Mouse (Mus musculus) embryonic fibroblast, embryonic 13.5 days (primary cell): Measurements from ENCODE around the gene Gpx8. TPM values are rescaled to one million over a fixed set of nuclear protein-coding genes. Genes with fewer than 3 reads are reported as not detected.

Experiments
- H3K27ac ChIP-seq: 2 replicates; pipeline ENCODE4 v1.5.1; 2012; ENCODE audit warnings: low read length, control low read depth, inconsistent platforms; ENCODE audit not compliant: insufficient read depth
- H3K4me1 ChIP-seq: 2 replicates; pipeline ENCODE4 v1.6.1; 2011; ENCODE audit warnings: low read length; ENCODE audit not compliant: control insufficient read depth, insufficient read depth
- H3K4me3 ChIP-seq: 2 replicates; pipeline ENCODE4 v1.5.1; 2011; ENCODE audit warnings: mild to moderate bottlenecking, control low read depth, low read length; ENCODE audit not compliant: insufficient read depth
- CTCF ChIP-seq: IDR thresholded peaks from 2 replicates; pipeline ENCODE4 v1.5.1; 2011; ENCODE audit warnings: mild to moderate bottlenecking, control low read depth, low read length, moderate library complexity, borderline replicate concordance; ENCODE audit not compliant: insufficient read depth
- POLR2A ChIP-seq: IDR thresholded peaks from 2 replicates; pipeline ENCODE4 v1.6.1; 2011; ENCODE audit warnings: low read depth, mild to moderate bottlenecking, control low read depth, low read length, moderate library complexity
- polyA plus RNA-seq: library from polyadenylated mRNA; stranded (reverse); fragments of >200 nt; gene quantifications from 2 replicates; pipeline ENCODE4 v1.2.4, GENCODE M21; 2011; ENCODE audit warnings: low read depth; ENCODE audit not compliant: missing spikeins, insufficient read length

Gpx8 gene
- 313 and 341 TPM in 2 replicates for polyA plus RNA-seq

DNA sequence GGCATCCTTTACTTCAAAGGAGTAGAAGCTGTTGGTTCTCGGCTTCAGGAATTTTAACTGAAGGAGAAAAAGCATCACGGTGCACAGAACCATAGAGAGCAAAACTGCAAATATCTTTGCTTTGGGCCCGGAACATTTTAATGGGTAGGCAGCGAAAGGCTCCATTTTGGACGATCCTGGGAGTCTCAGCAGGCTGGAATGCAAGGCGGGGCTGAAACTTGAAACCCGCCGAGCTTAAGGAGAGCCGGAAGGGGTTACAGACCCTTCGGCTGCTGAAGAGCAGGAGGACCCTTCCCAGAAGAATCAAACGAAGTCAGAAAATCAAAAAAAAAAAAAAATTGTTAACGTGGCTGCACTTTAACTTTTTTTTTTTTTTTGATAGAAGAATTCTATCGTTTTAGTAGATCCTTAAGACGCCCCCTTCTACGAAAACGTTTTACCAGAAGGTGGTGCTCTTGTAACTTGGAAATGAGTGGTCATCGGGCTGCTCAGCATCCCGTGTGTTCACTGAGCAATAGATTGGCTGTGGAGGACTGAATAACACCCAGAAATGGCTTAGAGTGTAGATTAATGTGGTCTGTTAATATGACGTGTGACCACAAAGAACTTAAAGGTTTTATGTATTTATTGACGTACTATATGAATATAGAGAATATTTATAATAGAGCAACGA lies at the start of gene Gpx8:
Gene Gpx8, minus strand, starts transcription at position 200 of the 673 bp plus-strand sequence.
- H3K4me3 ChIP-seq, result peak within 1 kb of the TSS; percentile 77
- TF ChIP-seq POLR2A, result peak; percentile 84
- TF ChIP-seq CTCF, result no peak
- peaks cover 14% of the 10 kb centered on the region for H3K4me1 ChIP-seq
- peak within 1 kb of the TSS; percentile 99 for H3K27ac ChIP-seq

GRCm38 (mm10) chr13:113094618-113095017 lies 48.4 kb upstream of the Gpx8 start:
- TF ChIP-seq CTCF (no peak), POLR2A (no peak)
- no peak overlapping the region for H3K4me3 ChIP-seq
- H3K4me1 ChIP-seq, result no peaks in the 10 kb centered on the region
- H3K27ac ChIP-seq, result no peak overlapping the region

GRCm38 (mm10) chr13:113090489-113090888 lies 44.3 kb upstream of the Gpx8 start:
- no peak overlapping the region for H3K27ac ChIP-seq
- no peaks in the 10 kb centered on the region for H3K4me1 ChIP-seq
- H3K4me3 ChIP-seq, result no peak overlapping the region
- no peak for TF ChIP-seq CTCF
- TF ChIP-seq POLR2A, result no peak

- H3K27ac ChIP-seq, result no peak overlapping the region
- no peaks in the 10 kb centered on the region for H3K4me1 ChIP-seq
- TF ChIP-seq CTCF (no peak), POLR2A (no peak)
- no peak overlapping the region for H3K4me3 ChIP-seq
Measured at GRCm38 (mm10) chr13:113087226-113088017, 41.2 kb upstream of the Gpx8 start.

- TF ChIP-seq CTCF (no peak), POLR2A (no peak)
- Histone ChIP-seq H3K4me1 (no peaks in the 10 kb centered on the region), H3K4me3 (no peak overlapping the region), H3K27ac (no peak overlapping the region)
Measured at GRCm38 (mm10) chr13:113084732-113085131, 38.5 kb upstream of the Gpx8 start.

DNA sequence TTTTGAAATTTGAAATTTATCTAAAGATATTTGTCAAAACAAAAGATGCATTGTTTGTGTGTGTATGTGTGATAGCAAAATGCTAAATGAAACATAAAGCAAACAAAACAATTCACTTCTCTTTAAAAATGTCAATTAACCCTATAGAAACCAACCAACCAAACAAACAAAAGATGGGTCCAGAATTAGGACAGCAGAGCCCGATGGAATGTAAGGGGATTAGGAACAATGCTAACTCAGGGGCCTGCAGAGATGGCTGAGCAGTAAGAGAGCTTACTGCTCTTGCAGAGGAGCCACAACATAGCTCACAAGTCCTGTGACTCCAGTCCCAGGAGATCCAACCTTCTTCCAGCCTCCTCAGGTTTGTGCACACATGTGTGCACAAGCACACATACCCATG lies 35.9 kb upstream of the Gpx8 start:
- H3K4me1 ChIP-seq, result no peaks in the 10 kb centered on the region
- H3K27ac ChIP-seq, result no peak overlapping the region
- TF ChIP-seq CTCF (no peak), POLR2A (no peak)
- no peak overlapping the region for H3K4me3 ChIP-seq

GRCm38 (mm10) chr13:113079021-113079420 lies 32.8 kb upstream of the Gpx8 start:
- TF ChIP-seq POLR2A (no peak), CTCF (no peak)
- Histone ChIP-seq H3K27ac (no peak overlapping the region), H3K4me3 (no peak overlapping the region)

GRCm38 (mm10) chr13:113064542-113064941 lies 18.3 kb upstream of the Gpx8 start:
- Histone ChIP-seq H3K27ac (no peak overlapping the region), H3K4me1 (no peaks in the 10 kb centered on the region), H3K4me3 (no peak overlapping the region)
- TF ChIP-seq CTCF (no peak), POLR2A (no peak)

More at GRCm38 (mm10) chr13:113079021-113079420, 32.8 kb upstream of the Gpx8 start:
- H3K4me1 ChIP-seq, result no peaks in the 10 kb centered on the region

GRCm38 (mm10) chr13:113061746-113062145 lies 15.5 kb upstream of the Gpx8 start:
- TF ChIP-seq POLR2A, result no peak
- TF ChIP-seq CTCF, result no peak
- Histone ChIP-seq H3K4me3 (no peak overlapping the region), H3K27ac (no peak overlapping the region), H3K4me1 (no peaks in the 10 kb centered on the region)

GRCm38 (mm10) chr13:113055826-113056225 lies 9.6 kb upstream of the Gpx8 start:
- Histone ChIP-seq H3K27ac (no peak overlapping the region), H3K4me1 (no peaks in the 10 kb centered on the region), H3K4me3 (no peak overlapping the region)
- TF ChIP-seq CTCF, result peak; percentile 25; the same call in 1 of the 2 replicates
- TF ChIP-seq POLR2A, result no peak
